Mouse (Mus musculus) stomach, postnatal 0 days (tissue): Measurements from ENCODE around the gene Krt83. TPM values are rescaled to one million over a fixed set of nuclear protein-coding genes. Genes with fewer than 3 reads are reported as not detected.

Experiments
- ATAC-seq: fragments of 200-750 bp; cut with Nextera tagmentation; 2 replicates; pipeline ENCODE4 v1.8.0; 2017; ENCODE audit not compliant: low FRiP score, low TSS enrichment
- DNase-seq: peaks from one replicate; pipeline ENCODE4 v3.0.0-alpha.2; 2016; ENCODE audit warnings: low spot score
- H3K27ac ChIP-seq: fragments of 300-500 bp; sonication (generic); replicated peaks from 2 replicates; pipeline ENCODE4 v1.5.1; 2014; ENCODE audit warnings: mild to moderate bottlenecking, control low read depth
- H3K27me3 ChIP-seq: fragments of 300-500 bp; sonication (generic); 2 replicates; pipeline ENCODE4 v1.6.1; 2014; ENCODE audit warnings: low read length; ENCODE audit not compliant: control insufficient read depth, insufficient read depth
- H3K36me3 ChIP-seq: fragments of 300-500 bp; sonication (generic); 2 replicates; pipeline ENCODE4 v1.6.1; 2014; ENCODE audit warnings: low read length, mixed read lengths; ENCODE audit not compliant: control insufficient read depth, insufficient read depth
- H3K4me1 ChIP-seq: fragments of 300-500 bp; sonication (generic); replicated peaks from 2 replicates; pipeline ENCODE4 v1.6.1; 2014; ENCODE audit warnings: antibody characterized with exemption; ENCODE audit not compliant: control insufficient read depth, insufficient read depth
- H3K4me2 ChIP-seq: fragments of 300-500 bp; sonication (generic); replicated peaks from 2 replicates; pipeline ENCODE4 v1.6.1; 2014; ENCODE audit warnings: low read depth, mild to moderate bottlenecking, control low read depth, moderate library complexity
- H3K4me3 ChIP-seq: fragments of 300-500 bp; sonication (generic); 2 replicates; pipeline ENCODE4 v1.5.1; 2014; ENCODE audit warnings: low read depth, low read length, control low read depth
- H3K9ac ChIP-seq: fragments of 300-500 bp; sonication (generic); 2 replicates; pipeline ENCODE4 v1.6.1; 2014; ENCODE audit warnings: mild to moderate bottlenecking, low read length, control low read depth, mixed read lengths
- H3K9me3 ChIP-seq: fragments of 300-500 bp; sonication (generic); 2 replicates; pipeline ENCODE4 v1.6.1; 2016; ENCODE audit warnings: low read length; ENCODE audit not compliant: control insufficient read depth
- CTCF ChIP-seq: IDR thresholded peaks from 2 replicates; pipeline ENCODE4 v1.5.1; 2016; ENCODE audit warnings: antibody characterized with exemption, low read depth, mild to moderate bottlenecking, moderate library complexity
- EP300 ChIP-seq: optimal IDR thresholded peaks from 2 replicates; pipeline ENCODE3; 2016; ENCODE audit warnings: antibody characterized with exemption
- WGBS: fragments of 180-500 bp; shearing (Covaris S2); extraction: QIAGEN DNeasy Blood & Tissue Kit; methylation state at CpG from one replicate; pipeline ENCODE4 v1.1.7; 2014; 5-methylcytosine and 5-hydroxymethylcytosine counted together
- polyA plus RNA-seq: library from polyadenylated mRNA; unstranded; fragments of >200 nt; fragmentation: Nextera tagmentation; extraction: Ambion mirVana; gene quantifications from 2 replicates; pipeline ENCODE4 v1.2.1, GENCODE M21; 2015

Krt83 gene
- polyA plus RNA-seq, 1 experiment from 2014 or later, result 0.16 TPM

- Histone ChIP-seq H3K27me3 (no peaks in the 10 kb centered on the region), H3K9ac (no peak overlapping the region), H3K27ac (no peak overlapping the region), H3K4me3 (no peak overlapping the region), H3K36me3 (no peaks in the 10 kb centered on the region), H3K4me1 (no peaks in the 10 kb centered on the region), H3K4me2 (no peak overlapping the region), H3K9me3 (no peaks in the 10 kb centered on the region)
- ATAC-seq, result no peak
- no peak for DNase-seq
- TF ChIP-seq CTCF (no peak), EP300 (no peak)
- WGBS, result 79% methylated on average over 8 of the region's 8 CpGs
These were observed 4.0 kb upstream of the Krt83 start for GRCm38 (mm10) chr15:101495266-101495665.

- 67% methylated on average over 1 of the region's 1 CpGs for WGBS
- no peak overlapping the region for H3K4me3 ChIP-seq
- H3K4me1 ChIP-seq, result no peaks in the 10 kb centered on the region
- no peak overlapping the region for H3K4me2 ChIP-seq
- DNase-seq (peak; percentile 16), ATAC-seq (no peak)
- H3K9ac ChIP-seq, result no peak overlapping the region
- H3K27ac ChIP-seq, result no peak overlapping the region
- TF ChIP-seq EP300 (no peak), CTCF (no peak)
- H3K36me3 ChIP-seq, result no peaks in the 10 kb centered on the region
- no peaks in the 10 kb centered on the region for H3K27me3 ChIP-seq
- no peaks in the 10 kb centered on the region for H3K9me3 ChIP-seq
These were observed 2.9 kb upstream of the Krt83 start for GRCm38 (mm10) chr15:101494203-101494602.

DNA sequence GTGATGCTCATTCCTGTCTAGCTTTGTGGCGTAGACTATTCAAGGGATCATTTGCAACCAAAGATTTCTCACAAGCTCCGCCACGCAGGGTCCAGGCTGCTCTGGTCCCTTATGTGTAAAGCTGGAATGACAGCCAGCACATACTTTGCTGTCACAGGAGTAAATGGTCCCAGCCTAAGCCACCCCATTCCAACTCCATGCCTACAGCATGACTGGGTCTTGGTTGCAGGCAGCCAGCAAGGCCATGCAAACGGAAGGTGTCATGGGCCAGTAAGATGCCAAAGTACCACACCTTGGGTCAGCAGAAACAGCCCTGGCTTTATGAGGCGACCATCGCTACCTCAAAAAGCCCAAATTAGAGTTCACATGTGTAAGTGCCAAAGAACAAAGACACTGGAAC lies 2.4 kb upstream of the Krt83 start:
- H3K4me1 ChIP-seq, result no peaks in the 10 kb centered on the region
- H3K27ac ChIP-seq, result no peak overlapping the region
- H3K27me3 ChIP-seq, result no peaks in the 10 kb centered on the region
- 95% methylated on average over 6 of the region's 6 CpGs for WGBS
- no peaks in the 10 kb centered on the region for H3K9me3 ChIP-seq
- ATAC-seq, result no peak
- H3K36me3 ChIP-seq, result no peaks in the 10 kb centered on the region
- H3K4me2 ChIP-seq, result no peak overlapping the region
- no peak overlapping the region for H3K9ac ChIP-seq
- TF ChIP-seq CTCF (no peak), EP300 (no peak)
- no peak overlapping the region for H3K4me3 ChIP-seq
- no peak for DNase-seq

GRCm38 (mm10) chr15:101492718-101493117 lies 1.4 kb upstream of the Krt83 start:
- no peak for DNase-seq
- no peaks in the 10 kb centered on the region for H3K36me3 ChIP-seq
- no peaks in the 10 kb centered on the region for H3K4me1 ChIP-seq
- H3K27ac ChIP-seq, result no peak overlapping the region
- no peak overlapping the region for H3K9ac ChIP-seq
- H3K4me3 ChIP-seq, result no peak overlapping the region
- H3K27me3 ChIP-seq, result no peaks in the 10 kb centered on the region
- TF ChIP-seq CTCF, result no peak
- TF ChIP-seq EP300, result no peak
- no peak overlapping the region for H3K4me2 ChIP-seq
- no peaks in the 10 kb centered on the region for H3K9me3 ChIP-seq
- 0 out of 2 replicates have a peak, but pooled peaks have one; percentile 19 for ATAC-seq
- WGBS, result 40% methylated on average over 8 of the region's 8 CpGs

GRCm38 (mm10) chr15:101485911-101486635 lies 5.2 kb downstream of the Krt83 start:
- TF ChIP-seq EP300 (no peak), CTCF (no peak)
- H3K36me3 ChIP-seq, result no peaks in the 10 kb centered on the region

GRCm38 (mm10) chr15:101484939-101485338 lies 6.4 kb downstream of the Krt83 start:
- DNase-seq (no peak), ATAC-seq (no peak)
- H3K4me3 ChIP-seq, result no peak overlapping the region
- 67% methylated on average over 1 of the region's 1 CpGs for WGBS
- TF ChIP-seq EP300 (no peak), CTCF (no peak)
- no peak overlapping the region for H3K9ac ChIP-seq
- no peaks in the 10 kb centered on the region for H3K4me1 ChIP-seq
- no peaks in the 10 kb centered on the region for H3K9me3 ChIP-seq
- H3K4me2 ChIP-seq, result no peak overlapping the region
- no peak overlapping the region for H3K27ac ChIP-seq
- H3K27me3 ChIP-seq, result no peaks in the 10 kb centered on the region
- H3K36me3 ChIP-seq, result no peaks in the 10 kb centered on the region

More at GRCm38 (mm10) chr15:101485911-101486635, 5.2 kb downstream of the Krt83 start:
- 66% methylated on average over 11 of the region's 11 CpGs for WGBS
- no peak for DNase-seq
- no peaks in the 10 kb centered on the region for H3K4me1 ChIP-seq
- H3K9ac ChIP-seq, result no peak overlapping the region
- no peaks in the 10 kb centered on the region for H3K27me3 ChIP-seq
- H3K9me3 ChIP-seq, result no peaks in the 10 kb centered on the region
- no peak overlapping the region for H3K4me3 ChIP-seq
- ATAC-seq, result no peak
- H3K4me2 ChIP-seq, result no peak overlapping the region
- no peak overlapping the region for H3K27ac ChIP-seq
